Mouse (Mus musculus) embryonic facial prominence, embryonic 14.5 days (tissue): ENCODE results near the gene Ccdc146. TPM values are rescaled to one million over a fixed set of nuclear protein-coding genes. Genes with fewer than 3 reads are reported as not detected.

Experiments
- ATAC-seq: fragments of 200-750 bp; cut with Nextera tagmentation; 2 replicates; pipeline ENCODE4 v1.8.0; 2017; ENCODE audit warnings: low read depth, moderate number of reproducible peaks, moderate TSS enrichment
- DNase-seq: peaks from one replicate; pipeline ENCODE4 v3.0.0-alpha.2; 2015; ENCODE audit warnings: low spot score
- H3K27ac ChIP-seq: fragments of 300-500 bp; sonication (generic); replicated peaks from 2 replicates; pipeline ENCODE4 v1.5.1; 2014; ENCODE audit warnings: low read depth, mild to moderate bottlenecking, low read length, moderate library complexity
- H3K27me3 ChIP-seq: fragments of 300-500 bp; sonication (generic); replicated peaks from 2 replicates; pipeline ENCODE4 v1.6.1; 2014; ENCODE audit warnings: low read length; ENCODE audit not compliant: control insufficient read depth, insufficient read depth
- H3K36me3 ChIP-seq: fragments of 300-500 bp; sonication (generic); 2 replicates; pipeline ENCODE4 v1.6.1; 2014; ENCODE audit warnings: low read length, mixed read lengths; ENCODE audit not compliant: control insufficient read depth, insufficient read depth
- H3K4me1 ChIP-seq: fragments of 300-500 bp; sonication (generic); 2 replicates; pipeline ENCODE4 v1.6.1; 2014; ENCODE audit warnings: antibody characterized with exemption, low read length; ENCODE audit not compliant: control insufficient read depth, insufficient read depth
- H3K4me2 ChIP-seq: fragments of 300-500 bp; sonication (generic); 2 replicates; pipeline ENCODE4 v1.6.1; 2014; ENCODE audit warnings: low read depth, mild to moderate bottlenecking, low read length, moderate library complexity, mixed read lengths
- H3K4me3 ChIP-seq: fragments of 300-500 bp; sonication (generic); 2 replicates; pipeline ENCODE4 v1.5.1; 2014; ENCODE audit warnings: low read depth, mild to moderate bottlenecking, low read length
- H3K9ac ChIP-seq: fragments of 300-500 bp; sonication (generic); 2 replicates; pipeline ENCODE4 v1.6.1; 2014; ENCODE audit warnings: low read depth, mild to moderate bottlenecking, low read length, moderate library complexity, mixed read lengths
- H3K9me3 ChIP-seq: fragments of 300-500 bp; sonication (generic); 2 replicates; pipeline ENCODE4 v1.6.1; 2016; ENCODE audit warnings: low read length; ENCODE audit not compliant: control insufficient read depth
- WGBS: fragments of 180-500 bp; shearing (Covaris S2); extraction: QIAGEN DNeasy Blood & Tissue Kit; methylation state at CpG from one replicate; pipeline ENCODE4 v1.1.7; 2014; 5-methylcytosine and 5-hydroxymethylcytosine counted together
- polyA plus RNA-seq: library from polyadenylated mRNA; unstranded; fragments of >200 nt; fragmentation: Nextera tagmentation; extraction: Ambion mirVana; gene quantifications from 2 replicates; pipeline ENCODE4 v1.2.1, GENCODE M21; 2014

The Ccdc146 gene
- polyA plus RNA-seq, 1 experiment from 2014 or later = 2.8 TPM

- Histone ChIP-seq H3K27me3 (no peaks in the 10 kb centered on the region), H3K9ac (no peak overlapping the region), H3K36me3 (no peaks in the 10 kb centered on the region), H3K4me3 (no peak overlapping the region), H3K9me3 (no peaks in the 10 kb centered on the region), H3K27ac (no peak overlapping the region), H3K4me2 (no peak overlapping the region), H3K4me1 (peaks cover 10% of the 10 kb centered on the region)
- WGBS = 66% methylated on average over 6 of the region's 6 CpGs
- DNase-seq (no peak), ATAC-seq (no peak)
Observed at GRCm38 (mm10) chr5:21257806-21258205, 166.7 kb downstream of the Ccdc146 start.

- no peak overlapping the region for H3K4me2 ChIP-seq
- DNase-seq (no peak), ATAC-seq (no peak)
- H3K27ac ChIP-seq = no peak overlapping the region
- H3K4me1 ChIP-seq = peaks cover 10% of the 10 kb centered on the region
- H3K27me3 ChIP-seq = no peaks in the 10 kb centered on the region
- 44% methylated on average over 4 of the region's 4 CpGs for WGBS
- H3K36me3 ChIP-seq = no peaks in the 10 kb centered on the region
- H3K9ac ChIP-seq = no peak overlapping the region
- no peaks in the 10 kb centered on the region for H3K9me3 ChIP-seq
- H3K4me3 ChIP-seq = no peak overlapping the region
Observed at GRCm38 (mm10) chr5:21257126-21257525, 167.4 kb downstream of the Ccdc146 start.

GRCm38 (mm10) chr5:21255551-21256132 is 168.8 kb downstream of the Ccdc146 start:
- ATAC-seq (no peak), DNase-seq (no peak)
- no peak overlapping the region for H3K4me2 ChIP-seq
- no peaks in the 10 kb centered on the region for H3K27me3 ChIP-seq
- no peaks in the 10 kb centered on the region for H3K9me3 ChIP-seq
- no peak overlapping the region for H3K27ac ChIP-seq
- H3K9ac ChIP-seq = no peak overlapping the region
- WGBS = 81% methylated on average over 5 of the region's 5 CpGs
- H3K4me3 ChIP-seq = no peak overlapping the region
- no peaks in the 10 kb centered on the region for H3K36me3 ChIP-seq
- H3K4me1 ChIP-seq = no peaks in the 10 kb centered on the region

- no peak overlapping the region for H3K4me2 ChIP-seq
- ATAC-seq = no peak
Observed at GRCm38 (mm10) chr5:21254731-21255525, 169.5 kb downstream of the Ccdc146 start.

GRCm38 (mm10) chr5:21248834-21249233 is 175.6 kb downstream of the Ccdc146 start:
- 68% methylated on average over 5 of the region's 5 CpGs for WGBS
- H3K27ac ChIP-seq = no peak overlapping the region
- no peaks in the 10 kb centered on the region for H3K9me3 ChIP-seq
- DNase-seq (no peak), ATAC-seq (no peak)
- H3K36me3 ChIP-seq = no peaks in the 10 kb centered on the region
- H3K4me3 ChIP-seq = no peak overlapping the region
- H3K4me1 ChIP-seq = no peaks in the 10 kb centered on the region
- no peak overlapping the region for H3K4me2 ChIP-seq
- no peak overlapping the region for H3K9ac ChIP-seq
- no peaks in the 10 kb centered on the region for H3K27me3 ChIP-seq

More at GRCm38 (mm10) chr5:21254731-21255525, 169.5 kb downstream of the Ccdc146 start:
- Histone ChIP-seq H3K27ac (no peak overlapping the region), H3K9me3 (no peaks in the 10 kb centered on the region), H3K4me3 (no peak overlapping the region), H3K36me3 (no peaks in the 10 kb centered on the region), H3K27me3 (no peaks in the 10 kb centered on the region), H3K4me1 (no peaks in the 10 kb centered on the region), H3K9ac (no peak overlapping the region)
- DNase-seq = no peak
- 79% methylated on average over 12 of the region's 12 CpGs for WGBS

GRCm38 (mm10) chr5:21247916-21248315 is 176.6 kb downstream of the Ccdc146 start:
- no peak for DNase-seq
- H3K27ac ChIP-seq = no peak overlapping the region

GRCm38 (mm10) chr5:21246794-21247193 is 177.7 kb downstream of the Ccdc146 start:
- WGBS = 78% methylated on average over 6 of the region's 6 CpGs
- H3K4me3 ChIP-seq = no peak overlapping the region
- H3K4me2 ChIP-seq = no peak overlapping the region
- ATAC-seq (no peak), DNase-seq (no peak)
- H3K36me3 ChIP-seq = no peaks in the 10 kb centered on the region
- H3K27ac ChIP-seq = no peak overlapping the region
- H3K27me3 ChIP-seq = no peaks in the 10 kb centered on the region
- H3K9me3 ChIP-seq = no peaks in the 10 kb centered on the region
- no peak overlapping the region for H3K9ac ChIP-seq
- no peaks in the 10 kb centered on the region for H3K4me1 ChIP-seq

More at GRCm38 (mm10) chr5:21247916-21248315, 176.6 kb downstream of the Ccdc146 start:
- no peak for ATAC-seq
- H3K4me2 ChIP-seq = no peak overlapping the region
- no peaks in the 10 kb centered on the region for H3K36me3 ChIP-seq
- WGBS = 67% methylated on average over 2 of the region's 2 CpGs
- no peaks in the 10 kb centered on the region for H3K27me3 ChIP-seq
- no peaks in the 10 kb centered on the region for H3K9me3 ChIP-seq
- H3K4me3 ChIP-seq = no peak overlapping the region
- no peak overlapping the region for H3K9ac ChIP-seq
- H3K4me1 ChIP-seq = no peaks in the 10 kb centered on the region

DNA sequence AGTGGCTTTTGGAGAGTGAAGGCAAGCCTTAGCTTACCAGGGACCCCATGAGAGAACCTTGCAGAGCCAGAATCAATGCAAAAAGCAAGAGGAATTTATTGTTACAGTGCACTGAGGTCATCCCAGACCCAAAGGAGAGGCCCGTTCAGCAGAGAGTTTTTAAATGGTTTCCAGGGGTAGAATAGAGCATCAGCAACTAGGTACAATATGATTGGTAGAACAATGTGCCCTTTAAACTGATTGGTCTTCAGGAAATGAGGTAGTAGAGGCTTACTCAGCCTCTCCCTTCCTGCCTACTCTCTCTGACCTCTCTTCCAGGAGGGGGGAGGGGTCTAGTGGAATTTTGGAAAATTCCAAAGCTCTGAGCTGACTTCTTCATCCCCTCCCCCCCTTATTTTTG is 179.2 kb downstream of the Ccdc146 start:
- ATAC-seq (no peak), DNase-seq (no peak)
- no peak overlapping the region for H3K9ac ChIP-seq
- no peaks in the 10 kb centered on the region for H3K9me3 ChIP-seq
- no peak overlapping the region for H3K4me2 ChIP-seq
- H3K4me1 ChIP-seq = no peaks in the 10 kb centered on the region
- H3K27me3 ChIP-seq = no peaks in the 10 kb centered on the region
- H3K36me3 ChIP-seq = no peaks in the 10 kb centered on the region
- no peak overlapping the region for H3K4me3 ChIP-seq
- WGBS = 61% methylated on average over 1 of the region's 1 CpGs
- H3K27ac ChIP-seq = no peak overlapping the region

DNA sequence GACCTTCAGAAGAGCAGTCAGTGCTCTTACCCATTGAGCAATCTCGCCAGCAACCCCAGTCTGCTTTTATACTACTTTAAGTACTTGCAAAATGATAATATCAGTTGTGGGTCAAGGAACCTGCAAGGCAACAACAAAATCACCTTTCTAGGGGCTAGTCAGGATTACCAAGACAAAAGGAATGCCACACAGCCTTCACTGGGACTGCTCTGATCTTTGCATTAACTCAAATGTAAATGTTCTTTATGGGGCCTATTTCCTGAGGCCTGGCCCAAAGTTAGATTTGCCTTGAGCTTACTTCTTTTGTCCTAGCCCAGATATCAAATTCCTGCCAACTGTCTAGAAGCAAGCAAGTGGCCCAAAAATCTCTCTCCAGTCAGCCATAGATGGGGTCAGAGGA is 179.9 kb downstream of the Ccdc146 start:
- 85% methylated on average over 1 of the region's 1 CpGs for WGBS
- H3K27me3 ChIP-seq = no peaks in the 10 kb centered on the region
- H3K9ac ChIP-seq = no peak overlapping the region
- H3K9me3 ChIP-seq = no peaks in the 10 kb centered on the region
- H3K36me3 ChIP-seq = no peaks in the 10 kb centered on the region
- DNase-seq = no peak
- no peak overlapping the region for H3K4me2 ChIP-seq
- H3K4me3 ChIP-seq = no peak overlapping the region
- no peak overlapping the region for H3K27ac ChIP-seq
- H3K4me1 ChIP-seq = no peaks in the 10 kb centered on the region
- ATAC-seq = no peak
